Mouse (Mus musculus): ENCODE data around the gene Prkn. TPM values are rescaled to one million over a fixed set of nuclear protein-coding genes. Genes with fewer than 3 reads are reported as not detected.

Prkn gene
- polyA plus RNA-seq, 1 experiment: not detected

GRCm38 (mm10) chr17:11573666-11574065, 733.5 kb downstream of the Prkn start:
- no peaks in the 10 kb centered on the region for H3K36me3 ChIP-seq (ENCODE audit: control insufficient read depth, insufficient read depth)
- no peak overlapping the region for H3K4me3 ChIP-seq (ENCODE audit: insufficient read depth, poor library complexity, severe bottlenecking)
- no peak overlapping the region for H3ac ChIP-seq (ENCODE audit: control insufficient read depth, insufficient read length, low read depth)
- TF ChIP-seq CEBPB (IDR thresholded peaks at IDR 0.05; ENCODE audit: low read depth): no peak
- no peak for TF ChIP-seq CTCF (IDR thresholded peaks at IDR 0.05; ENCODE audit: control insufficient read depth, insufficient read depth, insufficient read length)
- TF ChIP-seq USF1 (IDR thresholded peaks at IDR 0.05; ENCODE audit: low read depth): no peak
- no peak for TF ChIP-seq FOSL1 (IDR thresholded peaks at IDR 0.05; ENCODE audit: insufficient read depth, low read length, poor library complexity, severe bottlenecking)
- no peaks in the 10 kb centered on the region for H3K79me3 ChIP-seq (ENCODE audit: low read depth)
- no peaks in the 10 kb centered on the region for H3K79me2 ChIP-seq (ENCODE audit: control insufficient read depth, insufficient read depth)
- no peaks in the 10 kb centered on the region for H3K27me3 ChIP-seq (ENCODE audit: control insufficient read depth, insufficient read depth, insufficient read length)

- TF ChIP-seq MYOG (IDR thresholded peaks at IDR 0.05; ENCODE audit: control insufficient read depth, extremely low read depth, insufficient read length) (no peak), FOSL1 (IDR thresholded peaks at IDR 0.05; ENCODE audit: insufficient read depth, low read length, poor library complexity, severe bottlenecking) (no peak), CEBPB (IDR thresholded peaks at IDR 0.05; ENCODE audit: low read depth) (no peak)
- Histone ChIP-seq H3ac (ENCODE audit: control insufficient read depth, insufficient read length, low read depth) (no peak overlapping the region), H3K79me2 (ENCODE audit: control insufficient read depth, insufficient read depth) (no peaks in the 10 kb centered on the region), H3K36me3 (ENCODE audit: control insufficient read depth, insufficient read depth) (no peaks in the 10 kb centered on the region), H3K79me3 (ENCODE audit: low read depth) (no peaks in the 10 kb centered on the region), H3K27me3 (ENCODE audit: control insufficient read depth, insufficient read depth, insufficient read length) (no peaks in the 10 kb centered on the region), H3K4me3 (ENCODE audit: insufficient read depth, poor library complexity, severe bottlenecking) (no peak overlapping the region)
These were observed 745.3 kb downstream of the Prkn start for GRCm38 (mm10) chr17:11585491-11585890.

- Histone ChIP-seq H3K27me3 (ENCODE audit: control insufficient read depth, insufficient read depth, insufficient read length) (peaks cover 6% of the 10 kb centered on the region), H3ac (ENCODE audit: control insufficient read depth, insufficient read length, low read depth) (no peak overlapping the region), H3K4me3 (ENCODE audit: insufficient read depth, poor library complexity, severe bottlenecking) (no peak overlapping the region), H3K79me3 (ENCODE audit: low read depth) (no peaks in the 10 kb centered on the region), H3K36me3 (ENCODE audit: control insufficient read depth, insufficient read depth) (no peaks in the 10 kb centered on the region), H3K79me2 (ENCODE audit: control insufficient read depth, insufficient read depth) (no peaks in the 10 kb centered on the region)
- TF ChIP-seq CEBPB (IDR thresholded peaks at IDR 0.05; ENCODE audit: low read depth) (no peak), USF1 (IDR thresholded peaks at IDR 0.05; ENCODE audit: low read depth) (no peak), CTCF (IDR thresholded peaks at IDR 0.05; ENCODE audit: control insufficient read depth, insufficient read depth, insufficient read length) (no peak), MYOD1 (IDR thresholded peaks at IDR 0.05; ENCODE audit: control insufficient read depth, insufficient read length, low read depth) (no peak), MYOG (IDR thresholded peaks at IDR 0.05; ENCODE audit: control insufficient read depth, extremely low read depth, insufficient read length) (no peak), FOSL1 (IDR thresholded peaks at IDR 0.05; ENCODE audit: insufficient read depth, low read length, poor library complexity, severe bottlenecking) (no peak), MAX (IDR thresholded peaks at IDR 0.05) (no peak)
These were observed 767.7 kb downstream of the Prkn start for GRCm38 (mm10) chr17:11607931-11608330.

- Histone ChIP-seq H3ac (ENCODE audit: control insufficient read depth, insufficient read length, low read depth) (no peak overlapping the region), H3K79me3 (ENCODE audit: low read depth) (no peaks in the 10 kb centered on the region)
These were observed 771.3 kb downstream of the Prkn start for GRCm38 (mm10) chr17:11611459-11611858.

GRCm38 (mm10) chr17:11612801-11613531, 772.8 kb downstream of the Prkn start:
- Histone ChIP-seq H3K79me3 (ENCODE audit: low read depth) (no peaks in the 10 kb centered on the region), H3K27me3 (ENCODE audit: control insufficient read depth, insufficient read depth, insufficient read length) (peaks cover 6% of the 10 kb centered on the region), H3K79me2 (ENCODE audit: control insufficient read depth, insufficient read depth) (no peaks in the 10 kb centered on the region), H3ac (ENCODE audit: control insufficient read depth, insufficient read length, low read depth) (no peak overlapping the region), H3K4me3 (ENCODE audit: insufficient read depth, poor library complexity, severe bottlenecking) (no peak overlapping the region), H3K36me3 (ENCODE audit: control insufficient read depth, insufficient read depth) (no peaks in the 10 kb centered on the region)
- no peak for TF ChIP-seq MAX (IDR thresholded peaks at IDR 0.05)
- TF ChIP-seq CTCF (IDR thresholded peaks at IDR 0.05; ENCODE audit: control insufficient read depth, insufficient read depth, insufficient read length): no peak
- no peak for TF ChIP-seq CEBPB (IDR thresholded peaks at IDR 0.05; ENCODE audit: low read depth)
- no peak for TF ChIP-seq USF1 (IDR thresholded peaks at IDR 0.05; ENCODE audit: low read depth)
- no peak for TF ChIP-seq MYOD1 (IDR thresholded peaks at IDR 0.05; ENCODE audit: control insufficient read depth, insufficient read length, low read depth)
- TF ChIP-seq MYOG (IDR thresholded peaks at IDR 0.05; ENCODE audit: control insufficient read depth, extremely low read depth, insufficient read length): no peak
- TF ChIP-seq FOSL1 (IDR thresholded peaks at IDR 0.05; ENCODE audit: insufficient read depth, low read length, poor library complexity, severe bottlenecking): no peak

More at GRCm38 (mm10) chr17:11611459-11611858, 771.3 kb downstream of the Prkn start:
- TF ChIP-seq CEBPB (IDR thresholded peaks at IDR 0.05; ENCODE audit: low read depth): no peak
- no peak for TF ChIP-seq MYOD1 (IDR thresholded peaks at IDR 0.05; ENCODE audit: control insufficient read depth, insufficient read length, low read depth)
- TF ChIP-seq CTCF (IDR thresholded peaks at IDR 0.05; ENCODE audit: control insufficient read depth, insufficient read depth, insufficient read length): no peak
- TF ChIP-seq MAX (IDR thresholded peaks at IDR 0.05): no peak
- no peak for TF ChIP-seq USF1 (IDR thresholded peaks at IDR 0.05; ENCODE audit: low read depth)
- no peak for TF ChIP-seq MYOG (IDR thresholded peaks at IDR 0.05; ENCODE audit: control insufficient read depth, extremely low read depth, insufficient read length)
- TF ChIP-seq FOSL1 (IDR thresholded peaks at IDR 0.05; ENCODE audit: insufficient read depth, low read length, poor library complexity, severe bottlenecking): no peak
- Histone ChIP-seq H3K27me3 (ENCODE audit: control insufficient read depth, insufficient read depth, insufficient read length) (peaks cover 6% of the 10 kb centered on the region), H3K36me3 (ENCODE audit: control insufficient read depth, insufficient read depth) (no peaks in the 10 kb centered on the region), H3K4me3 (ENCODE audit: insufficient read depth, poor library complexity, severe bottlenecking) (no peak overlapping the region), H3K79me2 (ENCODE audit: control insufficient read depth, insufficient read depth) (no peaks in the 10 kb centered on the region)

- Histone ChIP-seq H3ac (ENCODE audit: control insufficient read depth, insufficient read length, low read depth) (no peak overlapping the region), H3K27me3 (ENCODE audit: control insufficient read depth, insufficient read depth, insufficient read length) (peaks cover 3% of the 10 kb centered on the region), H3K79me3 (ENCODE audit: low read depth) (no peaks in the 10 kb centered on the region), H3K36me3 (ENCODE audit: control insufficient read depth, insufficient read depth) (no peaks in the 10 kb centered on the region), H3K4me3 (ENCODE audit: insufficient read depth, poor library complexity, severe bottlenecking) (no peak overlapping the region), H3K79me2 (ENCODE audit: control insufficient read depth, insufficient read depth) (no peaks in the 10 kb centered on the region)
- TF ChIP-seq FOSL1 (IDR thresholded peaks at IDR 0.05; ENCODE audit: insufficient read depth, low read length, poor library complexity, severe bottlenecking) (no peak), CTCF (IDR thresholded peaks at IDR 0.05; ENCODE audit: control insufficient read depth, insufficient read depth, insufficient read length) (no peak), MYOD1 (IDR thresholded peaks at IDR 0.05; ENCODE audit: control insufficient read depth, insufficient read length, low read depth) (no peak), USF1 (IDR thresholded peaks at IDR 0.05; ENCODE audit: low read depth) (no peak), CEBPB (IDR thresholded peaks at IDR 0.05; ENCODE audit: low read depth) (no peak), MYOG (IDR thresholded peaks at IDR 0.05; ENCODE audit: control insufficient read depth, extremely low read depth, insufficient read length) (no peak), MAX (IDR thresholded peaks at IDR 0.05) (no peak)
These were observed 777.4 kb downstream of the Prkn start for GRCm38 (mm10) chr17:11617552-11617951.
